Mouse (Mus musculus) kidney, embryonic 15.5 days (tissue): ENCODE data around the gene 5730522E02Rik. TPM values are rescaled to one million over a fixed set of nuclear protein-coding genes. Genes with fewer than 3 reads are reported as not detected.

Experiments
- ATAC-seq: fragments of 200-750 bp; cut with Nextera tagmentation; replicated peaks from 2 replicates; pipeline ENCODE4 v1.8.0; 2017; ENCODE audit warnings: moderate TSS enrichment; ENCODE audit not compliant: low FRiP score
- H3K27ac ChIP-seq: fragments of 300-500 bp; sonication (generic); 2 replicates; pipeline ENCODE4 v1.5.1; 2015; ENCODE audit warnings: mild to moderate bottlenecking, inconsistent platforms
- H3K27me3 ChIP-seq: fragments of 300-500 bp; sonication (generic); 2 replicates; pipeline ENCODE4 v1.6.1; 2015; ENCODE audit warnings: inconsistent platforms
- H3K36me3 ChIP-seq: fragments of 300-500 bp; sonication (generic); 2 replicates; pipeline ENCODE4 v1.6.1; 2015; ENCODE audit warnings: inconsistent platforms
- H3K4me1 ChIP-seq: fragments of 300-500 bp; sonication (generic); 2 replicates; pipeline ENCODE4 v1.6.1; 2015; ENCODE audit warnings: inconsistent platforms
- H3K4me2 ChIP-seq: fragments of 300-500 bp; sonication (generic); 2 replicates; pipeline ENCODE4 v1.6.1; 2015; ENCODE audit warnings: moderate library complexity, mild to moderate bottlenecking, inconsistent platforms
- H3K4me3 ChIP-seq: fragments of 300-500 bp; sonication (generic); replicated peaks from 2 replicates; pipeline ENCODE4 v1.5.1; 2015; ENCODE audit warnings: mild to moderate bottlenecking, inconsistent platforms
- H3K9ac ChIP-seq: fragments of 300-500 bp; sonication (generic); 2 replicates; pipeline ENCODE4 v1.6.1; 2015; ENCODE audit warnings: mild to moderate bottlenecking, inconsistent platforms
- H3K9me3 ChIP-seq: fragments of 300-500 bp; sonication (generic); replicated peaks from 2 replicates; pipeline ENCODE4 v1.6.1; 2016; ENCODE audit warnings: inconsistent platforms
- WGBS: fragments of 180-500 bp; shearing (Covaris S2); methylation state at CpG from one replicate; pipeline ENCODE4 v1.1.7; 2015; ENCODE audit warnings: mixed read lengths; 5-methylcytosine and 5-hydroxymethylcytosine counted together
- polyA plus RNA-seq: library from polyadenylated mRNA; unstranded; fragments of >200 nt; fragmentation: Nextera tagmentation; extraction: Ambion mirVana; gene quantifications from 2 replicates; pipeline ENCODE4 v1.2.1, GENCODE M21; 2015

Gene 5730522E02Rik
- polyA plus RNA-seq, 1 experiment from 2014 or later, result 3.0 TPM

- no peaks in the 10 kb centered on the region for H3K36me3 ChIP-seq
- no peaks in the 10 kb centered on the region for H3K9me3 ChIP-seq
- no peak overlapping the region for H3K27ac ChIP-seq
- no peak for ATAC-seq
- H3K27me3 ChIP-seq, result peaks cover 3% of the 10 kb centered on the region; the same call in 1 of the 2 replicates
- no peak overlapping the region for H3K9ac ChIP-seq
- H3K4me1 ChIP-seq, result no peaks in the 10 kb centered on the region
- 63% methylated on average over 16 of the region's 16 CpGs for WGBS
- no peak overlapping the region for H3K4me3 ChIP-seq
- H3K4me2 ChIP-seq, result no peak overlapping the region
Measured at GRCm38 (mm10) chr11:25856629-25857568, 353.7 kb downstream of the 5730522E02Rik start.

DNA sequence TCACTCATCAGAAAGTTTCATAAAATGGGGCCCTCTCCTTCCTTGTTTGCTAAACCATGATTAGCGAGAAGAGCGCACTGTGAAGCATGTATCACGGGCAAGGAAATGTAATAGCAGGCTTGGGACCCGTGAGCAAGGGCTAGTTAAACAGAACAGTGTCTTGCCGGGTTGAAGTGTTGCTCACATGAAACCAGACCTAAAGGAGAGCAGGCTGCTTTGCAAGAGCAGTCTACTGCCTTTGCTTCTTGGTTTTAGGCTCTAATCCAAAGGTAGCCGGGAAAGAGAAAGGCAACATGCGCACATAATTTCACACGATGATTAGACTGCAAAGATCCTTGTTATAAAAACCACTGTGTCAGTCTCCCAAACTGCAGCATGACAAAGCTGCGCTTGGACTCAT lies 354.8 kb downstream of the 5730522E02Rik start:
- Histone ChIP-seq H3K9me3 (no peaks in the 10 kb centered on the region), H3K27me3 (peaks cover 3% of the 10 kb centered on the region; the same call in 1 of the 2 replicates), H3K4me2 (no peak overlapping the region), H3K4me3 (no peak overlapping the region), H3K27ac (no peak overlapping the region), H3K4me1 (no peaks in the 10 kb centered on the region), H3K9ac (no peak overlapping the region), H3K36me3 (no peaks in the 10 kb centered on the region)
- ATAC-seq, result no peak
- WGBS, result 74% methylated on average over 9 of the region's 9 CpGs

DNA sequence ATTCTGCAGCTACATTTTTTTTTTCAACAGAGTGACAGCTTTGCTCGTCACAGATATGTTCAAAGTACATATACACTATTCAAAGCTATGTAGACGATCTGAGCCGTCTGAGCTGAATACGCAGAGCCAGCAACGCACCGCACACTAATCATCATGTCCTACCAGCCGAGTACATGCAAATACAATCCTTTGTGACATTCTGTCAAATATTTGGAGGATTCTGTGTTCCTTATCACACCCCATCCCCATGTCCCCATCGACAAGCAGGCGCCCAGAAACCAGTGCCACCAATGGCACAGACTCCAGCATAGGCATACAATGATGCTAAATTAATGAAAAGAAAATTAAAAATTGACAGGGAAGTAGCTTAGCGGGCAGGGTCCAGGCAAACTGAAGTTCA lies 356.3 kb downstream of the 5730522E02Rik start:
- H3K4me1 ChIP-seq, result no peaks in the 10 kb centered on the region
- H3K9me3 ChIP-seq, result no peaks in the 10 kb centered on the region
- H3K36me3 ChIP-seq, result no peaks in the 10 kb centered on the region
- H3K9ac ChIP-seq, result no peak overlapping the region
- ATAC-seq, result no peak
- no peak overlapping the region for H3K4me3 ChIP-seq
- no peak overlapping the region for H3K4me2 ChIP-seq
- H3K27ac ChIP-seq, result no peak overlapping the region
- WGBS, result 85% methylated on average over 10 of the region's 10 CpGs
- H3K27me3 ChIP-seq, result peaks cover 3% of the 10 kb centered on the region; the same call in 1 of the 2 replicates

DNA sequence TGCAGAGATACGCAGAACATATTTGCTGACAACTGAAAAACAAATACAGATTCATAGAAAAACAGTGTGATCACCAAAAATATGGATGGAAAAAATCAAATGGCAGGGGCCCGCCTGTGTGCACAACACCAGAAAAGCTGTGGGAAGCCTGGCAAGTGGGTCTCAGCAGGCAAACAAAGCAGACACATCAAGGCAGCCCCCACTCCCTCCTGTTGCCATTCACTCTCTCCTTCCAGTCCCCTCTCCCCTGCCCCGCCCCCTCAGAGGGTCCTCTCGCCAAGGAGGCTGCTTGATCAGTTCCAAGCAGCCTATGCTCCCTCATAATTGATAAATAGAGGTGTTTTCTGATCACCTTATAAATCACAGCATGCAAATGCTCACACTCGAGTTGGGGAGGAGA lies 357.5 kb downstream of the 5730522E02Rik start:
- Histone ChIP-seq H3K4me2 (no peak overlapping the region), H3K27ac (no peak overlapping the region), H3K4me3 (no peak overlapping the region), H3K36me3 (no peaks in the 10 kb centered on the region), H3K4me1 (no peaks in the 10 kb centered on the region), H3K27me3 (peaks cover 3% of the 10 kb centered on the region; the same call in 1 of the 2 replicates), H3K9me3 (no peaks in the 10 kb centered on the region), H3K9ac (no peak overlapping the region)
- 47% methylated on average over 5 of the region's 5 CpGs for WGBS
- ATAC-seq, result no peak

GRCm38 (mm10) chr11:25848824-25849644 lies 361.5 kb downstream of the 5730522E02Rik start:
- no peaks in the 10 kb centered on the region for H3K4me1 ChIP-seq
- no peaks in the 10 kb centered on the region for H3K36me3 ChIP-seq
- no peak overlapping the region for H3K9ac ChIP-seq
- ATAC-seq, result no peak
- H3K9me3 ChIP-seq, result no peaks in the 10 kb centered on the region
- no peak overlapping the region for H3K4me3 ChIP-seq
- H3K27me3 ChIP-seq, result no peaks in the 10 kb centered on the region
- H3K4me2 ChIP-seq, result no peak overlapping the region
- no peak overlapping the region for H3K27ac ChIP-seq
- WGBS, result 70% methylated on average over 14 of the region's 14 CpGs

- no peak overlapping the region for H3K4me2 ChIP-seq
- H3K4me1 ChIP-seq, result no peaks in the 10 kb centered on the region
- 76% methylated on average over 1 of the region's 1 CpGs for WGBS
- no peaks in the 10 kb centered on the region for H3K9me3 ChIP-seq
- H3K9ac ChIP-seq, result no peak overlapping the region
- ATAC-seq, result no peak
- H3K27ac ChIP-seq, result no peak overlapping the region
- H3K4me3 ChIP-seq, result no peak overlapping the region
- H3K27me3 ChIP-seq, result no peaks in the 10 kb centered on the region
- H3K36me3 ChIP-seq, result no peaks in the 10 kb centered on the region
Measured at GRCm38 (mm10) chr11:25838451-25838850, 372.1 kb downstream of the 5730522E02Rik start.

DNA sequence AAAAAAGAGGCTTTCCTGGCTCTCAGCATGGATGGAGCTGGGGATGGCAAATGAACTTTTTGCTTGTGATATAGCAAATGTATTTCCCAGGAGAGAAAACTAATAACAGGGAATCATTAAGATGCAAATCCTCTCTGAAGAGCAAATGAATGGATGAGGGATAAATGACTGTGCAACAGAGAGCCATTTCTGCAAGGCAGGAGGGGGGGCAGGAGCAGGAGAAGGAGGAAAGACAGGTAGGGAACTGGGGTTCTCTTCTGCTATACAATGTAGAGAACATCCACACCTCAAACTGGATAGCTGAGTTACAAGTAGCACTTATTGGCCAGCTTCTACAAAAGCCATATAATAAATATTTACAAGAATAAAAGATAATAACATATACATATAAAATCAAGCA lies 390.8 kb downstream of the 5730522E02Rik start:
- Histone ChIP-seq H3K9ac (no peak overlapping the region), H3K27ac (no peak overlapping the region), H3K4me3 (no peak overlapping the region), H3K27me3 (no peaks in the 10 kb centered on the region), H3K4me2 (no peak overlapping the region), H3K36me3 (no peaks in the 10 kb centered on the region), H3K9me3 (no peaks in the 10 kb centered on the region), H3K4me1 (no peaks in the 10 kb centered on the region)
- ATAC-seq, result no peak

DNA sequence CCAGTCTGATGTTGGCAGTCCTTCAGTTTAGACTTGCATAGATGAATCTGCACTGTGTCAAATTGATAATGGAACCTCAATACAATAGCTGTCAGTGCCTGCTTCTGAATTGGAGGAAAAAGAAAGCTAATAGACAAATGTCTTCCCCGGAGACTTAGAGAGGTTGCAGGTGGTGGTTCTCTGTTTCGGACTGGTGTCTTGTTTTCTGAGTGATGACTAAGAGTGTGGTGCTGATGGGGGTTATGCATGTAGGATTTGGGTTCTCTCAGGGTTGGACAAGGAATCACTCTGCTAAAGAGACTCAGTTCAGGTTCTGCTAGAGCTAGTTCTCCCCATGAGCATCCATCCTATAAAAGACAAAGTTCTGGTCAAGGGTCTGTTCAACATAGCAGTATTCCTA lies 397.1 kb downstream of the 5730522E02Rik start:
- H3K36me3 ChIP-seq, result no peaks in the 10 kb centered on the region
- WGBS, result 88% methylated on average over 2 of the region's 2 CpGs
- H3K9me3 ChIP-seq, result no peaks in the 10 kb centered on the region
- H3K4me2 ChIP-seq, result no peak overlapping the region
- ATAC-seq, result no peak
- H3K27me3 ChIP-seq, result no peaks in the 10 kb centered on the region
- H3K4me3 ChIP-seq, result no peak overlapping the region
- no peaks in the 10 kb centered on the region for H3K4me1 ChIP-seq
- H3K27ac ChIP-seq, result no peak overlapping the region
- no peak overlapping the region for H3K9ac ChIP-seq

DNA sequence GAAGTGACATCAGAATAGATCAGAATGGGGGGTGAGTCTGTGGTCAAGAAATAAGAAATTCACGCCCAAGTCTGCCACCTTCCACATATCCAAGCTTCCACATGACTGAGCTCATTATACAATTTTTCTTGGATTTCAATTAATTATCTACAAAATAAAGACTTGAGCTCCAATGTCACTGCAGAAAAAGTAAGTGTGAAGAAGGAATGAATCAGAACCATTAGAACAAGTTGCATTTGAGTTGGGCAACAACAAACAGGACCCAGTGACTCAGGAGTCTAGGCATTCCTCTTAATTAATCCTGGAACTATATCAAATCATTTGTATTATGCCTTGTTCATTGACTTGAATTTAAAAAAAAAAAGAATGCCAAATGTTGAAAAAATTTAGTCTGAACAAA lies 422.9 kb downstream of the 5730522E02Rik start:
- no peak for ATAC-seq
- no peak overlapping the region for H3K27ac ChIP-seq
- H3K4me1 ChIP-seq, result no peaks in the 10 kb centered on the region
- H3K36me3 ChIP-seq, result no peaks in the 10 kb centered on the region
- H3K4me2 ChIP-seq, result no peak overlapping the region
- no peak overlapping the region for H3K9ac ChIP-seq
- no peaks in the 10 kb centered on the region for H3K9me3 ChIP-seq
- H3K4me3 ChIP-seq, result no peak overlapping the region
- no peaks in the 10 kb centered on the region for H3K27me3 ChIP-seq
- WGBS, result 92% methylated on average over 1 of the region's 1 CpGs

GRCm38 (mm10) chr11:25772231-25772630 lies 438.3 kb downstream of the 5730522E02Rik start:
- Histone ChIP-seq H3K27me3 (no peaks in the 10 kb centered on the region), H3K9me3 (no peaks in the 10 kb centered on the region), H3K4me3 (no peak overlapping the region), H3K4me1 (no peaks in the 10 kb centered on the region), H3K9ac (no peak overlapping the region), H3K36me3 (no peaks in the 10 kb centered on the region), H3K4me2 (no peak overlapping the region), H3K27ac (no peak overlapping the region)
- 85% methylated on average over 1 of the region's 1 CpGs for WGBS
- ATAC-seq, result no peak

DNA sequence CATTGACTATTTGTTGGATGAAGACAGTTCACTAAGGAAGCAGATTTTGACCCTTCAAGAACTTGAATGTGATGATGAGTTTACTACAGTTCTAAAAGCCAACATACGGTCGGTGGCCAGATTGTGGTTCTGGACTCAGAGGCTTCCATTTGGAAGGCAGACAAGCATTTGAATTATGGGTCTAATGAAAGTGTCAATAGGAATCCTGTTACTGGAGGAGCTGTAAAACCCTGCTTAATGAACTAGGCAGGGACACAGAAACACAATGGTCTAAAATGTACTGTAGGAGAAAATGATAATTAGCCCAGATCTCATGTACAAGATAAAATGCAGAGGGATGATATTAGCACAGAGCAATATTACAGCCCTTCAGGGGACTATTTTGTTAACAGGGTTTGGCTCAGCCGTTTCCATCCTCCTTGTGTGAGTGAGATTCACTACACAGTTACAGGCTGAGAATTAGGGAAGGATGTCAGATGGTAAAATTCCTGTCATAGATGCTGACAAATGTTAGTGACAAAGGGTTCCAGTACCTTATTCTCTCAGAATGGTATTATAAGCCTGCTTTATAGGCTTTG lies 439.5 kb downstream of the 5730522E02Rik start:
- no peak for ATAC-seq
- Histone ChIP-seq H3K27me3 (no peaks in the 10 kb centered on the region), H3K4me2 (no peak overlapping the region), H3K27ac (no peak overlapping the region), H3K36me3 (no peaks in the 10 kb centered on the region), H3K9me3 (no peaks in the 10 kb centered on the region), H3K9ac (no peak overlapping the region), H3K4me1 (no peaks in the 10 kb centered on the region), H3K4me3 (no peak overlapping the region)
- 46% methylated on average over 3 of the region's 3 CpGs for WGBS
